Mouse (Mus musculus) MEL (cell line): ENCODE data around the gene Sh3d19. TPM values are rescaled to one million over a fixed set of nuclear protein-coding genes. Genes with fewer than 3 reads are reported as not detected.
A peak's percentile ranks its signal among the peaks of the same experiment; 100 is the strongest.

Experiments
- DNase-seq: peaks from one replicate; pipeline ENCODE4 v3.0.0; 2011; ENCODE audit warnings: low read depth, low spot score
- H3K27ac ChIP-seq: 2 replicates; pipeline ENCODE4 v1.5.1; 2012; ENCODE audit warnings: low read depth, mild to moderate bottlenecking, control low read depth, low read length, moderate library complexity; ENCODE audit not compliant: control insufficient read depth
- H3K27me3 ChIP-seq, 2 experiments: fragments of 150-350 bp in 1 of 2; sonication (generic) in 1 of 2; 2 replicates each; pipeline ENCODE4 v1.6.1; 2012; ENCODE audit warnings: low read length in 2 of 2, mild to moderate bottlenecking in 2 of 2, improper control_type of control experiment in 1 of 2, moderate library complexity in 1 of 2; ENCODE audit not compliant: insufficient read depth in 2 of 2, control insufficient read depth in 1 of 2
- H3K36me3 ChIP-seq, 2 experiments: 2 replicates each; pipeline ENCODE4 v1.6.1; 2012 to 2014; ENCODE audit warnings: low read length in 2 of 2, improper control_type of control experiment in 1 of 2, inconsistent platforms in 1 of 2, mild to moderate bottlenecking in 1 of 2; ENCODE audit not compliant: insufficient read depth in 2 of 2, control insufficient read depth in 1 of 2
- H3K4me1 ChIP-seq, 2 experiments: fragments of 150-350 bp in 1 of 2; sonication (generic) in 1 of 2; 2 replicates each; pipeline ENCODE4 v1.6.1; 2012; ENCODE audit warnings: low read length in 2 of 2, improper control_type of control experiment in 1 of 2, mild to moderate bottlenecking in 1 of 2; ENCODE audit not compliant: insufficient read depth in 2 of 2, control insufficient read depth in 1 of 2
- H3K4me3 ChIP-seq, 2 experiments: fragments of 150-350 bp in 1 of 2; sonication (generic) in 1 of 2; 2 replicates each; pipeline ENCODE4 v1.5.1; 2012; ENCODE audit warnings: low read depth in 2 of 2, low read length in 2 of 2, mild to moderate bottlenecking in 2 of 2, moderate library complexity in 2 of 2, control low read depth in 1 of 2, improper control_type of control experiment in 1 of 2; ENCODE audit not compliant: control insufficient read depth in 1 of 2, insufficient read depth in 1 of 2
- H3K79me2 ChIP-seq: 2 replicates; pipeline ENCODE4 v1.6.1; 2012; ENCODE audit warnings: mild to moderate bottlenecking, low read length, moderate library complexity; ENCODE audit not compliant: control insufficient read depth, poor library complexity, insufficient read depth
- H3K9ac ChIP-seq: 2 replicates; pipeline ENCODE4 v1.6.1; 2012; ENCODE audit warnings: low read depth, mild to moderate bottlenecking, control low read depth, low read length, moderate library complexity; ENCODE audit not compliant: control insufficient read depth, poor library complexity, severe bottlenecking
- H3K9me3 ChIP-seq: fragments of 150-350 bp; sonication (generic); replicated peaks from 2 replicates; pipeline ENCODE4 v1.6.1; 2012; ENCODE audit warnings: mild to moderate bottlenecking, low read length, improper control_type of control experiment, moderate library complexity; ENCODE audit not compliant: insufficient read depth
- BHLHE40 ChIP-seq: IDR thresholded peaks from 2 replicates; pipeline ENCODE4 v1.6.1; 2012; ENCODE audit warnings: low read depth, mild to moderate bottlenecking, inconsistent platforms, low read length, improper control_type of control experiment, borderline replicate concordance
- CHD1 ChIP-seq: IDR thresholded peaks from 2 replicates; pipeline ENCODE4 v1.6.1; 2012; ENCODE audit warnings: low read depth, mild to moderate bottlenecking, inconsistent platforms, low read length, improper control_type of control experiment
- CHD2 ChIP-seq: IDR thresholded peaks from 2 replicates; pipeline ENCODE4 v1.6.1; 2011; ENCODE audit warnings: low read length, improper control_type of control experiment
- CTCF ChIP-seq, 3 experiments: IDR thresholded peaks in 2 of 3; conservative IDR thresholded peaks in 1 of 3; 2 replicates each; pipeline ENCODE4 v1.5.1; 2011 to 2012; ENCODE audit warnings: low read length in 3 of 3, low read depth in 2 of 3, mild to moderate bottlenecking in 2 of 3, improper control_type of control experiment in 1 of 3, inconsistent platforms in 1 of 3, mixed read lengths in 1 of 3, moderate library complexity in 1 of 3; ENCODE audit not compliant: control insufficient read depth in 1 of 3, insufficient read depth in 1 of 3, poor library complexity in 1 of 3, severe bottlenecking in 1 of 3
- ELF1 ChIP-seq: IDR thresholded peaks from 2 replicates; pipeline ENCODE4 v1.6.1; 2014; ENCODE audit warnings: low read depth, mild to moderate bottlenecking, inconsistent platforms, low read length, improper control_type of control experiment, moderate library complexity
- ETS1 ChIP-seq: IDR thresholded peaks from 2 replicates; pipeline ENCODE4 v1.6.1; 2012; ENCODE audit warnings: low read depth, mild to moderate bottlenecking, inconsistent platforms, low read length, improper control_type of control experiment, moderate library complexity
- GATA1 ChIP-seq: IDR thresholded peaks from 2 replicates; pipeline ENCODE4 v1.6.1; 2011; ENCODE audit warnings: low read depth, low read length, improper control_type of control experiment
- HCFC1 ChIP-seq: IDR thresholded peaks from 2 replicates; pipeline ENCODE4 v1.6.1; 2012; ENCODE audit warnings: low read depth, mild to moderate bottlenecking, inconsistent platforms, low read length, improper control_type of control experiment, moderate library complexity
- KAT2A ChIP-seq: conservative IDR thresholded peaks from 2 replicates; pipeline ENCODE4 v1.6.1; 2012; ENCODE audit warnings: low read depth, low read length, improper control_type of control experiment, inconsistent platforms
- MAFK ChIP-seq: IDR thresholded peaks from 2 replicates; pipeline ENCODE4 v1.6.1; 2011; ENCODE audit warnings: low read depth, mild to moderate bottlenecking, low read length, improper control_type of control experiment, borderline replicate concordance
- MEF2A ChIP-seq: IDR thresholded peaks from 2 replicates; pipeline ENCODE4 v1.6.1; 2014; ENCODE audit warnings: low read depth, mild to moderate bottlenecking, inconsistent platforms, low read length, improper control_type of control experiment; ENCODE audit not compliant: poor library complexity, insufficient replicate concordance, severe bottlenecking; ENCODE audit errors: extremely low read depth
- MYC ChIP-seq: IDR thresholded peaks from 2 replicates; pipeline ENCODE4 v1.6.1; 2011; ENCODE audit warnings: low read depth, mild to moderate bottlenecking, low read length, improper control_type of control experiment, moderate library complexity
- POLR2A ChIP-seq, 2 experiments: IDR thresholded peaks; 2 replicates each; pipeline ENCODE4 v1.6.1; 2011 to 2012; ENCODE audit warnings: low read length in 2 of 2, mild to moderate bottlenecking in 2 of 2, control low read depth in 1 of 2, improper control_type of control experiment in 1 of 2, low read depth in 1 of 2, moderate library complexity in 1 of 2; ENCODE audit not compliant: control insufficient read depth in 1 of 2, insufficient read depth in 1 of 2, poor library complexity in 1 of 2
- POLR2AphosphoS2 ChIP-seq: IDR thresholded peaks from 2 replicates; pipeline ENCODE4 v1.6.1; 2011; ENCODE audit warnings: low read length, improper control_type of control experiment
- RAD21 ChIP-seq: IDR thresholded peaks from 2 replicates; pipeline ENCODE4 v1.6.1; 2011; ENCODE audit warnings: mild to moderate bottlenecking, low read depth, low read length, improper control_type of control experiment
- RCOR1 ChIP-seq: IDR thresholded peaks from 2 replicates; pipeline ENCODE4 v1.6.1; 2012; ENCODE audit warnings: low read depth, mild to moderate bottlenecking, inconsistent platforms, low read length, improper control_type of control experiment
- SIN3A ChIP-seq: IDR thresholded peaks from 2 replicates; pipeline ENCODE4 v1.6.1; 2012; ENCODE audit warnings: low read length, improper control_type of control experiment, inconsistent platforms
- TAL1 ChIP-seq: IDR thresholded peaks from 2 replicates; pipeline ENCODE4 v1.6.1; 2012; ENCODE audit warnings: mild to moderate bottlenecking, inconsistent platforms, low read length, moderate library complexity, mixed read lengths
- TBP ChIP-seq: IDR thresholded peaks from 2 replicates; pipeline ENCODE4 v1.8.0; 2011; ENCODE audit warnings: low read depth, low read length, improper control_type of control experiment
- ZC3H11A ChIP-seq: IDR thresholded peaks from 2 replicates; pipeline ENCODE4 v1.6.1; 2012; ENCODE audit warnings: low read depth, mild to moderate bottlenecking, inconsistent platforms, low read length, improper control_type of control experiment
- polyA plus RNA-seq, 2 experiments: library from polyadenylated mRNA; stranded (reverse) in 1 of 2; unstranded in 1 of 2; fragments of >175 nt in 1 of 2; fragments of >200 nt in 1 of 2; gene quantifications; 2 replicates each; pipeline versions ENCODE4 v1.2.1 to v1.2.4; 2012; ENCODE audit warnings: low replicate concordance in 2 of 2, low read depth in 1 of 2; ENCODE audit not compliant: insufficient read length in 2 of 2, insufficient read depth in 1 of 2, missing spikeins in 1 of 2
- total RNA-seq: library from RNA; depleted of rRNA; stranded (reverse); fragments of 300-350 nt; gene quantifications from 2 replicates; pipeline ENCODE4 v1.2.3, GENCODE M21; 2012

Gene Sh3d19
- total and polyA plus RNA-seq, 3 experiments, result 2.2 to 4.8 TPM; not detected in 1

GRCm38 (mm10) chr3:86072889-86073288 is 102.0 kb downstream of the Sh3d19 start:
- H3K4me1 ChIP-seq, result no peaks in the 10 kb centered on the region
- H3K9me3 ChIP-seq, result no peaks in the 10 kb centered on the region
- no peak for DNase-seq
- no peak for TF ChIP-seq MYC
- TF ChIP-seq GATA1, result no peak
- no peak for TF ChIP-seq MAFK
- no peak for TF ChIP-seq KAT2A
- no peak for TF ChIP-seq POLR2A (IDR thresholded peaks at IDR 0.05; ENCODE audit: control insufficient read depth in 1 of 2, insufficient read depth in 1 of 2, low read depth in 1 of 2, low read length in 2 of 2, poor library complexity in 1 of 2)
- no peak for TF ChIP-seq RCOR1
- TF ChIP-seq SIN3A, result no peak
- TF ChIP-seq TAL1, result no peak
- TF ChIP-seq BHLHE40, result no peak
- TF ChIP-seq POLR2AphosphoS2, result no peak
- TF ChIP-seq ETS1, result no peak
- no peak for TF ChIP-seq MEF2A
- no peak for TF ChIP-seq CTCF (IDR thresholded peaks at IDR 0.05 in 2 of 3, conservative IDR thresholded peaks at IDR 0.05 in 1 of 3; ENCODE audit: control insufficient read depth in 1 of 3, insufficient read depth in 1 of 3, low read depth in 2 of 3, low read length in 3 of 3, poor library complexity in 1 of 3, severe bottlenecking in 1 of 3)
- no peak for TF ChIP-seq ZC3H11A
- TF ChIP-seq TBP, result no peak
- TF ChIP-seq ELF1, result no peak
- no peak for TF ChIP-seq HCFC1
- no peak for TF ChIP-seq CHD1
- no peaks in the 10 kb centered on the region; a peak in 1 of 4 replicates for H3K27me3 ChIP-seq
- H3K4me3 ChIP-seq, result no peak overlapping the region
- H3K79me2 ChIP-seq, result no peaks in the 10 kb centered on the region
- no peak overlapping the region for H3K27ac ChIP-seq
- H3K36me3 ChIP-seq, result no peaks in the 10 kb centered on the region
- H3K9ac ChIP-seq, result no peak overlapping the region

- no peaks in the 10 kb centered on the region for H3K79me2 ChIP-seq
- H3K27ac ChIP-seq, result no peak overlapping the region
- no peak overlapping the region for H3K9ac ChIP-seq
- no peaks in the 10 kb centered on the region for H3K9me3 ChIP-seq
- no peak for DNase-seq
- no peaks in the 10 kb centered on the region; a peak in 1 of 4 replicates for H3K27me3 ChIP-seq
- H3K4me1 ChIP-seq, result no peaks in the 10 kb centered on the region
- H3K36me3 ChIP-seq, result no peaks in the 10 kb centered on the region
- TF ChIP-seq RAD21 (peak; percentile 34), GATA1 (no peak), CTCF (IDR thresholded peaks at IDR 0.05 in 2 of 3, conservative IDR thresholded peaks at IDR 0.05 in 1 of 3; ENCODE audit: control insufficient read depth in 1 of 3, insufficient read depth in 1 of 3, low read depth in 2 of 3, low read length in 3 of 3, poor library complexity in 1 of 3, severe bottlenecking in 1 of 3) (peak in 2 of 3 experiments; percentile 26 to 27; a peak in 4 of 6 replicates), CHD2 (no peak)
- TF ChIP-seq, all 39 proteins: peak for 2
- no peak overlapping the region for H3K4me3 ChIP-seq
Observed at GRCm38 (mm10) chr3:86075593-86075992, 104.7 kb downstream of the Sh3d19 start.
